Mouse (Mus musculus) midbrain, embryonic 11.5 days (tissue): Measurements from ENCODE around the gene Kcnj9. TPM values are rescaled to one million over a fixed set of nuclear protein-coding genes. Genes with fewer than 3 reads are reported as not detected.

Experiments
- ATAC-seq: fragments of 200-750 bp; cut with Nextera tagmentation; 2 replicates; pipeline ENCODE4 v1.8.0; 2017; ENCODE audit warnings: moderate TSS enrichment, moderate library complexity; ENCODE audit not compliant: low FRiP score
- DNase-seq: peaks from one replicate; pipeline ENCODE4 v3.0.0; 2015; ENCODE audit warnings: low spot score; ENCODE audit errors: missing footprints
- H3K27ac ChIP-seq: fragments of 300-500 bp; sonication (generic); 2 replicates; pipeline ENCODE4 v1.5.1; 2014; ENCODE audit warnings: low read depth, low read length
- H3K27me3 ChIP-seq: fragments of 300-500 bp; sonication (generic); 2 replicates; pipeline ENCODE4 v1.6.1; 2014; ENCODE audit warnings: mild to moderate bottlenecking, low read length, moderate library complexity, mixed read lengths; ENCODE audit not compliant: control insufficient read depth, insufficient read depth
- H3K36me3 ChIP-seq: fragments of 300-500 bp; sonication (generic); 2 replicates; pipeline ENCODE4 v1.6.1; 2014; ENCODE audit warnings: mild to moderate bottlenecking, low read length, moderate library complexity, mixed read lengths; ENCODE audit not compliant: control insufficient read depth, insufficient read depth
- H3K4me1 ChIP-seq: fragments of 300-500 bp; sonication (generic); 2 replicates; pipeline ENCODE4 v1.6.1; 2014; ENCODE audit warnings: low read length; ENCODE audit not compliant: control insufficient read depth, insufficient read depth
- H3K4me2 ChIP-seq: fragments of 300-500 bp; sonication (generic); 2 replicates; pipeline ENCODE4 v1.6.1; 2014; ENCODE audit warnings: mild to moderate bottlenecking, moderate library complexity
- H3K4me3 ChIP-seq: fragments of 300-500 bp; sonication (generic); 2 replicates; pipeline ENCODE4 v1.5.1; 2014; ENCODE audit warnings: low read depth, low read length
- H3K9ac ChIP-seq: fragments of 300-500 bp; sonication (generic); 2 replicates; pipeline ENCODE4 v1.6.1; 2014; ENCODE audit warnings: low read length
- H3K9me3 ChIP-seq: fragments of 300-500 bp; sonication (generic); 2 replicates; pipeline ENCODE4 v1.6.1; 2016; ENCODE audit warnings: low read length; ENCODE audit not compliant: control insufficient read depth
- WGBS: fragments of 180-500 bp; shearing (Covaris S2); extraction: QIAGEN DNeasy Blood & Tissue Kit; methylation state at CpG from one replicate; pipeline ENCODE4 v1.1.7; 2014; 5-methylcytosine and 5-hydroxymethylcytosine counted together
- polyA plus RNA-seq: library from polyadenylated mRNA; unstranded; fragments of >200 nt; fragmentation: Nextera tagmentation; extraction: Ambion mirVana; gene quantifications from 2 replicates; pipeline ENCODE4 v1.2.1, GENCODE M21; 2014

Kcnj9 gene
- polyA plus RNA-seq, 1 experiment from 2014 or later: 0.37 TPM

- Histone ChIP-seq H3K27me3 (no peaks in the 10 kb centered on the region; the same call in 1 of the 2 replicates), H3K4me3 (no peak overlapping the region), H3K4me1 (peaks cover 26% of the 10 kb centered on the region), H3K9ac (no peak overlapping the region), H3K4me2 (no peak overlapping the region), H3K27ac (no peak overlapping the region), H3K9me3 (no peaks in the 10 kb centered on the region), H3K36me3 (no peaks in the 10 kb centered on the region)
- WGBS: 5% methylated on average over 6 of the region's 6 CpGs
- DNase-seq: no peak
- ATAC-seq: peak; percentile 49
Measured at GRCm38 (mm10) chr1:172302851-172303250, 26.3 kb downstream of the Kcnj9 start.

- Histone ChIP-seq H3K9ac (no peak overlapping the region), H3K4me3 (no peak overlapping the region), H3K36me3 (no peaks in the 10 kb centered on the region), H3K27ac (no peak overlapping the region), H3K27me3 (peaks cover under 1% of the 10 kb centered on the region; the same call in 1 of the 2 replicates), H3K9me3 (no peaks in the 10 kb centered on the region), H3K4me2 (no peak overlapping the region), H3K4me1 (peaks cover 27% of the 10 kb centered on the region)
- 57% methylated on average over 3 of the region's 3 CpGs for WGBS
- no peak for ATAC-seq
- no peak for DNase-seq
Measured at GRCm38 (mm10) chr1:172302311-172302710, 26.8 kb downstream of the Kcnj9 start.

GRCm38 (mm10) chr1:172301180-172301579, 27.9 kb downstream of the Kcnj9 start:
- ATAC-seq (0 out of 2 replicates have a peak, but pooled peaks have one; percentile 8), DNase-seq (no peak)
- H3K27me3 ChIP-seq: peaks cover 2% of the 10 kb centered on the region; the same call in 1 of the 2 replicates
- no peak overlapping the region for H3K9ac ChIP-seq
- WGBS: 49% methylated on average over 12 of the region's 12 CpGs
- no peak overlapping the region for H3K27ac ChIP-seq
- H3K4me1 ChIP-seq: peaks cover 27% of the 10 kb centered on the region
- no peaks in the 10 kb centered on the region for H3K36me3 ChIP-seq
- H3K9me3 ChIP-seq: no peaks in the 10 kb centered on the region
- no peak overlapping the region for H3K4me2 ChIP-seq
- H3K4me3 ChIP-seq: no peak overlapping the region

- H3K4me2 ChIP-seq: no peak overlapping the region
- no peak overlapping the region for H3K4me3 ChIP-seq
- peaks cover 2% of the 10 kb centered on the region; the same call in 1 of the 2 replicates for H3K27me3 ChIP-seq
- H3K36me3 ChIP-seq: no peaks in the 10 kb centered on the region
- H3K9me3 ChIP-seq: no peaks in the 10 kb centered on the region
- peaks cover 27% of the 10 kb centered on the region for H3K4me1 ChIP-seq
- ATAC-seq: no peak
- H3K9ac ChIP-seq: no peak overlapping the region
- WGBS: 53% methylated on average over 5 of the region's 5 CpGs
- H3K27ac ChIP-seq: no peak overlapping the region
- DNase-seq: no peak
Measured at GRCm38 (mm10) chr1:172300247-172300646, 28.9 kb downstream of the Kcnj9 start.

GRCm38 (mm10) chr1:172299528-172299927, 29.6 kb downstream of the Kcnj9 start:
- ATAC-seq: no peak
- Histone ChIP-seq H3K36me3 (no peaks in the 10 kb centered on the region), H3K9me3 (no peaks in the 10 kb centered on the region), H3K27me3 (peaks cover 2% of the 10 kb centered on the region; the same call in 1 of the 2 replicates), H3K9ac (no peak overlapping the region), H3K4me2 (no peak overlapping the region), H3K4me3 (no peak overlapping the region), H3K27ac (no peak overlapping the region), H3K4me1 (peaks cover 27% of the 10 kb centered on the region)
- no peak for DNase-seq
- WGBS: 63% methylated on average over 7 of the region's 7 CpGs

- Histone ChIP-seq H3K4me1 (peaks cover 24% of the 10 kb centered on the region), H3K9ac (peak within 1 kb of the TSS; percentile 29)
Measured at GRCm38 (mm10) chr1:172297611-172298537, 31.2 kb downstream of the Kcnj9 start, which contains the start of gene Atp1a2. TSS of gene Atp1a2 (minus strand) at chr1:172298064.

GRCm38 (mm10) chr1:172296816-172297510, 32.2 kb downstream of the Kcnj9 start:
- ATAC-seq (no peak), DNase-seq (no peak)
- Histone ChIP-seq H3K4me1 (peaks cover 16% of the 10 kb centered on the region), H3K4me2 (peak overlapping the region; percentile 24; the same call in 1 of the 2 replicates), H3K9me3 (no peaks in the 10 kb centered on the region), H3K27me3 (peaks cover 2% of the 10 kb centered on the region; the same call in 1 of the 2 replicates), H3K9ac (no peak overlapping the region), H3K27ac (no peak overlapping the region), H3K36me3 (no peaks in the 10 kb centered on the region), H3K4me3 (no peak overlapping the region)
- WGBS: 80% methylated on average over 6 of the region's 6 CpGs

More at GRCm38 (mm10) chr1:172297611-172298537, 31.2 kb downstream of the Kcnj9 start, which contains the start of gene Atp1a2:
- Histone ChIP-seq H3K4me3 (no peak within 1 kb of the TSS), H3K27ac (no peak within 1 kb of the TSS), H3K4me2 (peak within 1 kb of the TSS; percentile 24; the same call in 1 of the 2 replicates), H3K9me3 (no peaks in the 10 kb centered on the region), H3K27me3 (peaks cover 2% of the 10 kb centered on the region; the same call in 1 of the 2 replicates), H3K36me3 (no peaks in the 10 kb centered on the region)
- ATAC-seq (peak; percentile 49), DNase-seq (peak; percentile 90)
- WGBS: 15% methylated on average over 16 of the region's 16 CpGs

GRCm38 (mm10) chr1:172295751-172296197, 33.3 kb downstream of the Kcnj9 start:
- no peak overlapping the region for H3K9ac ChIP-seq
- H3K36me3 ChIP-seq: no peaks in the 10 kb centered on the region
- H3K4me3 ChIP-seq: no peak overlapping the region
- WGBS: 58% methylated on average over 4 of the region's 4 CpGs
- H3K4me2 ChIP-seq: no peak overlapping the region
- no peaks in the 10 kb centered on the region for H3K9me3 ChIP-seq
- H3K27ac ChIP-seq: no peak overlapping the region
- ATAC-seq (no peak), DNase-seq (no peak)
- peaks cover 2% of the 10 kb centered on the region; the same call in 1 of the 2 replicates for H3K27me3 ChIP-seq
- peaks cover 7% of the 10 kb centered on the region for H3K4me1 ChIP-seq
